Mouse (Mus musculus) ZHBTc4 (cell line): Measurements from ENCODE around the gene Dst.

Experiments used
- DNase-seq: peaks from one replicate; pipeline ENCODE4 v3.0.0-alpha.2; 2011; ENCODE audit warnings: low read depth, low spot score

Dst gene

GRCm38 (mm10) chr1:33908191-33908962, at the start of gene Dst:
Gene Dst (plus strand): TSS chr1:33908225.
- peak; percentile 43 for DNase-seq

GRCm38 (mm10) chr1:33869031-33869430, 39.0 kb upstream of the Dst start:
- DNase-seq, result no peak

- no peak for DNase-seq
Observed at GRCm38 (mm10) chr1:33869437-33869836, 38.6 kb upstream of the Dst start.

- no peak for DNase-seq
Observed at GRCm38 (mm10) chr1:33873561-33873960, 34.5 kb upstream of the Dst start.

GRCm38 (mm10) chr1:33875691-33876090, 32.3 kb upstream of the Dst start:
- peak; percentile 79 for DNase-seq

- DNase-seq, result no peak
Observed at GRCm38 (mm10) chr1:33876416-33876815, 31.6 kb upstream of the Dst start.

GRCm38 (mm10) chr1:33878170-33878569, 29.9 kb upstream of the Dst start:
- no peak for DNase-seq

GRCm38 (mm10) chr1:33883102-33883839, 24.8 kb upstream of the Dst start:
- DNase-seq, result peak; percentile 51

- DNase-seq, result peak; percentile 69
Observed at GRCm38 (mm10) chr1:33892784-33893183, 15.2 kb upstream of the Dst start.

GRCm38 (mm10) chr1:33896116-33896515, 11.9 kb upstream of the Dst start:
- DNase-seq, result no peak

- no peak for DNase-seq
Observed at GRCm38 (mm10) chr1:33896666-33897065, 11.4 kb upstream of the Dst start.

GRCm38 (mm10) chr1:33897426-33897825, 10.6 kb upstream of the Dst start:
- DNase-seq, result no peak

- DNase-seq, result no peak
Observed at GRCm38 (mm10) chr1:33898373-33898772, 9.7 kb upstream of the Dst start.

- DNase-seq, result no peak
Observed at GRCm38 (mm10) chr1:33900175-33900574, 7.8 kb upstream of the Dst start.

GRCm38 (mm10) chr1:33903587-33903986, 4.4 kb upstream of the Dst start:
- DNase-seq, result peak; percentile 88

GRCm38 (mm10) chr1:33906216-33906615, 1.8 kb upstream of the Dst start:
- DNase-seq, result no peak

GRCm38 (mm10) chr1:33906927-33907326, 1.1 kb upstream of the Dst start:
- DNase-seq, result peak; percentile 41

GRCm38 (mm10) chr1:33907421-33908190, 419 bp upstream of the Dst start, which contains the start of gene Bend6:
Gene Bend6 (minus strand): TSS chr1:33907816.
- peak; percentile 84 for DNase-seq

- no peak for DNase-seq
Observed at GRCm38 (mm10) chr1:33911589-33911988, 3.6 kb downstream of the Dst start.

GRCm38 (mm10) chr1:33916554-33916953, 8.5 kb downstream of the Dst start:
- no peak for DNase-seq

GRCm38 (mm10) chr1:33922975-33923374, 14.9 kb downstream of the Dst start:
- DNase-seq, result no peak

GRCm38 (mm10) chr1:33925283-33925682, 17.3 kb downstream of the Dst start:
- no peak for DNase-seq
